Mouse (Mus musculus) limb, embryonic 12.5 days (tissue): ENCODE measurements around the gene Tdrd7. TPM values are rescaled to one million over a fixed set of nuclear protein-coding genes. Genes with fewer than 3 reads are reported as not detected.
A peak's percentile ranks its signal among the peaks of the same experiment; 100 is the strongest.

Experiments
- ATAC-seq: fragments of 200-750 bp; cut with Nextera tagmentation; 2 replicates; pipeline ENCODE4 v1.8.0; 2017; ENCODE audit warnings: low read depth, moderate TSS enrichment; ENCODE audit not compliant: insufficient number of reproducible peaks, insufficient read depth, low FRiP score, low TSS enrichment
- H3K27ac ChIP-seq: fragments of 300-500 bp; sonication (generic); 2 replicates; pipeline ENCODE4 v1.5.1; 2016; ENCODE audit warnings: mild to moderate bottlenecking, moderate library complexity
- H3K27me3 ChIP-seq: fragments of 300-500 bp; sonication (generic); 2 replicates; pipeline ENCODE4 v1.6.1; 2016; ENCODE audit warnings: mild to moderate bottlenecking, moderate library complexity
- H3K36me3 ChIP-seq: fragments of 300-500 bp; sonication (generic); 2 replicates; pipeline ENCODE4 v1.6.1; 2016; ENCODE audit warnings: mild to moderate bottlenecking, moderate library complexity
- H3K4me1 ChIP-seq: fragments of 300-500 bp; sonication (generic); replicated peaks from 2 replicates; pipeline ENCODE4 v1.6.1; 2016
- H3K4me2 ChIP-seq: fragments of 300-500 bp; sonication (generic); 2 replicates; pipeline ENCODE4 v1.6.1; 2016; ENCODE audit warnings: mild to moderate bottlenecking, moderate library complexity
- H3K4me3 ChIP-seq: fragments of 300-500 bp; sonication (generic); replicated peaks from 2 replicates; pipeline ENCODE4 v1.5.1; 2016; ENCODE audit warnings: mild to moderate bottlenecking
- H3K9ac ChIP-seq: fragments of 300-500 bp; sonication (generic); replicated peaks from 2 replicates; pipeline ENCODE4 v1.6.1; 2016; ENCODE audit warnings: mild to moderate bottlenecking, moderate library complexity
- H3K9me3 ChIP-seq: fragments of 300-500 bp; sonication (generic); 2 replicates; pipeline ENCODE4 v1.6.1; 2016; ENCODE audit warnings: mild to moderate bottlenecking, moderate library complexity
- WGBS: fragments of 180-500 bp; shearing (Covaris S2); methylation state at CpG from one replicate; pipeline ENCODE4 v1.1.7; 2016; 5-methylcytosine and 5-hydroxymethylcytosine counted together
- polyA plus RNA-seq: library from polyadenylated mRNA; unstranded; fragments of >200 nt; fragmentation: Nextera tagmentation; extraction: Ambion mirVana; gene quantifications from 2 replicates; pipeline ENCODE4 v1.2.1, GENCODE M21; 2016

Gene Tdrd7
- polyA plus RNA-seq, 1 experiment from 2014 or later = 7.2 TPM

DNA sequence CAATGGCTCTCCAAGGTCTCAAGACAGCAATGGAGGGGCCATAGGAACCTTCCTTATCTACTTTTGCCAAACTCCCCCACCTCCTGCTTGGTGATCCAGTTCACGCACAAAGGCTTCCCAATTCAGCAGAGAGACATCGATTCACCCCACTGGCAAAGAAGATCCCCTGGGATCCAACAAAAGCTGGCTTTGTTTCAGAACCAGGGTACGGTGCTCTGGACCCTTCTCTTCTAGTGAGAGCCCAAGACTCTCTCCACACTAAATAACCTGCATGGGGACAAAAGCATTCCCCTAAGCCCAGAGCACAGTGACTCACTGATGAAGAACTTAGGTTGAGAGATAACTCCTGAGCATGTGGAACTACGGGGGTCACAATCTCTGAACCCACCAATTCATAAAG is 9.9 kb upstream of the Tdrd7 start:
- Histone ChIP-seq H3K27me3 (no peaks in the 10 kb centered on the region; the same call in 1 of the 2 replicates), H3K36me3 (no peaks in the 10 kb centered on the region), H3K27ac (no peak overlapping the region), H3K9ac (no peak overlapping the region), H3K4me1 (no peaks in the 10 kb centered on the region), H3K4me2 (no peak overlapping the region), H3K4me3 (no peak overlapping the region), H3K9me3 (no peaks in the 10 kb centered on the region)
- no peak for ATAC-seq
- 86% methylated on average over 4 of the region's 4 CpGs for WGBS

DNA sequence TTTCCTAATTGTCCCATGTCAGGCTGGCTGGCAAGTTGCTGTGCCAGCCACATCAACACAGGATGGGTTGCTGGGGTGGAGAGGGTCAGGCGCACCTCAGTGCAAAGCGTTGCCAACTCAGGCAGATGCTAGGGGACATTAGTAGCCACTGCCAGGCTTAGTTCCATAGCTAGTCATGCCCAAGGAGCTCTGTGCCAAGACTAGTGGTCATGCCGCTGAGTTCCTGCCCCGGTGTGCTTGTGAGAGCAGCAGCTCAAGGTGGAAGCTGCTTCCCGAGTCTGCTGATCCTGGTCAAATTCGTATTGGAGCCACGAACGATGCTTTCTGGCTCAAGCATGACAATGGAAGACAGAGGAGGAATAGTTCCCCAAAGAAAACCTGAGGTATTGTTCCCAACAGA is 9.0 kb upstream of the Tdrd7 start:
- Histone ChIP-seq H3K9me3 (no peaks in the 10 kb centered on the region), H3K4me2 (no peak overlapping the region), H3K4me1 (no peaks in the 10 kb centered on the region), H3K27me3 (no peaks in the 10 kb centered on the region; the same call in 1 of the 2 replicates), H3K9ac (no peak overlapping the region), H3K4me3 (no peak overlapping the region), H3K27ac (no peak overlapping the region), H3K36me3 (no peaks in the 10 kb centered on the region)
- 90% methylated on average over 8 of the region's 8 CpGs for WGBS
- ATAC-seq = no peak

DNA sequence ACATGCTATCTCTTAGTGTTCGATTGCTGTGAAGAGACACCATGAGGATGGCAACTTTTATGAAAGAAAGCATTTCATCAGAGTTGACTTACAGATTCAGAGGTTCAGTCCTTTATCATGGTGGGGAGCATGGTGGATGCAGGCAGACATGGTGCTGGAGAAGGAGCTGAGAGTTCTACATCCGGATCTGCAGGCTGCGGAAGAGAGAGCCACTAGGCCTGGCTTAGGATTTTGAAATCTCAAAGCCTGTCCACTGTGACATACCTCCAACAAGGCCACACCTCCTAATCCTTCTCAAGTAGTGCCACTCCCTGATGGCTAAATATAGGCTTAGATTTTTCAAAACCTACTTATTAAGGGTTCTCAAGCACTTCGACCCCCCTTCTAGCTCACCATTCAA is 8.4 kb upstream of the Tdrd7 start:
- H3K27me3 ChIP-seq = no peaks in the 10 kb centered on the region; the same call in 1 of the 2 replicates
- H3K9ac ChIP-seq = no peak overlapping the region
- H3K9me3 ChIP-seq = no peaks in the 10 kb centered on the region
- no peak overlapping the region for H3K27ac ChIP-seq
- H3K4me2 ChIP-seq = no peak overlapping the region
- WGBS = 84% methylated on average over 4 of the region's 4 CpGs
- no peaks in the 10 kb centered on the region for H3K4me1 ChIP-seq
- no peak overlapping the region for H3K4me3 ChIP-seq
- no peak for ATAC-seq
- H3K36me3 ChIP-seq = no peaks in the 10 kb centered on the region

DNA sequence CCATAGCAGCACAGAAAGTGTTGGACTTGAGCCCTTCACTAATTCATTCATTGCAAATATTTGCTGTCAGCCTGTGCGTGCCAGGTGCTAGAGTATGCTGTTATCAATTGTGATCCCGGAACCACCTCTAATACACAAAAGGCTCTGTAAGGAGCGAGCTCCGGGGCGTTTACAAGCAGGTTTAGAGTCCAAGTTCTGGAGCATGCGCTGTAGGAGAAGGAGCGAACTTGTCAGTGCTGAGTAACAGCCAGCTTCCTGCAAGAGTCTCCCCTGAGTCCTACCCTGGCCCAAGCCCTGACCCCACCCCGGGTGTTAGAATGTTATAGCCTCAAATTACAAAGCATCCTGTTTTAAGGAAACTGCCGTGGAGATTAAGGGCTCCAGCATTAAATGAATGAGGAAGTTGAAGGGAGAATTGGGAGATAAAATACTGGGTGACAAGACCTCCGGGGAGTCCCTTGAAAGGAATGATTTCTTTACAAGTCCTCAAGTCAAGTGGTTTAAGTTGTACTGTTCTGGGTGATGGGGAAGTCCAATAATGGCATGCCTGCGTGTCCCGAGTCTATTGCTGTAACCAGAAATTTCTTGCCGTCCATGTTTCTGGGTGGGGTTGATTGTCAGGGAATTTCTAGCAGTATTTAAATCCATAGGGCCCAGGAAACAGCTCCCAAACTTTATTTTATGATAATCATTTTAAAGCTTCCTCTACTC is 758 bp downstream of the Tdrd7 start:
- ATAC-seq = no peak
- H3K9ac ChIP-seq = no peak overlapping the region
- 13% methylated on average over 13 of the region's 13 CpGs for WGBS
- peak overlapping the region; percentile 44 for H3K4me2 ChIP-seq
- H3K27ac ChIP-seq = no peak overlapping the region
- H3K4me1 ChIP-seq = peaks cover 10% of the 10 kb centered on the region; the same call in 1 of the 2 replicates
- H3K4me3 ChIP-seq = no peak overlapping the region
- H3K9me3 ChIP-seq = no peaks in the 10 kb centered on the region
- H3K27me3 ChIP-seq = no peaks in the 10 kb centered on the region; the same call in 1 of the 2 replicates
- H3K36me3 ChIP-seq = no peaks in the 10 kb centered on the region

DNA sequence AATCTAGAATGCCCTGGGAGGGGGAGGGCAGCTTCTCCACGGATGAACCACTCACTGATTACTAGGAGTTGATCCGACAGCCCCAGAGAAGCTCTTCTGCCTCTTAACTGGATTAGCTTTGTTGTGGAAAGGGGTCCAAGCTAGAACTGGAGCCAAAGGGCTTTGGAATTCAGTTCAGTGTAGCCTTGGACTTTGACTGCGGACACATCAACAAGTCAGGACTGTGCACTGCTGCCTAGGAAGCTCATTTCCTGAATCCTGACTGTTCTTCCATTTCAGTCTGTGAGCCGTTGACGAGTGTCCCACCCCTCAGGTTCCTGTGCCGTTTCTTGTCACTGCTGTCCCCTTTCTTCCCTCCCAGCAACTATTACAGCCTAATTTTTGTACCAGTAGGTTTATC is 1.6 kb downstream of the Tdrd7 start:
- Histone ChIP-seq H3K4me1 (peaks cover 10% of the 10 kb centered on the region; the same call in 1 of the 2 replicates), H3K27me3 (no peaks in the 10 kb centered on the region; the same call in 1 of the 2 replicates), H3K9ac (no peak overlapping the region), H3K4me3 (no peak overlapping the region), H3K4me2 (no peak overlapping the region), H3K9me3 (no peaks in the 10 kb centered on the region), H3K27ac (no peak overlapping the region), H3K36me3 (no peaks in the 10 kb centered on the region)
- no peak for ATAC-seq
- WGBS = 25% methylated on average over 6 of the region's 6 CpGs

DNA sequence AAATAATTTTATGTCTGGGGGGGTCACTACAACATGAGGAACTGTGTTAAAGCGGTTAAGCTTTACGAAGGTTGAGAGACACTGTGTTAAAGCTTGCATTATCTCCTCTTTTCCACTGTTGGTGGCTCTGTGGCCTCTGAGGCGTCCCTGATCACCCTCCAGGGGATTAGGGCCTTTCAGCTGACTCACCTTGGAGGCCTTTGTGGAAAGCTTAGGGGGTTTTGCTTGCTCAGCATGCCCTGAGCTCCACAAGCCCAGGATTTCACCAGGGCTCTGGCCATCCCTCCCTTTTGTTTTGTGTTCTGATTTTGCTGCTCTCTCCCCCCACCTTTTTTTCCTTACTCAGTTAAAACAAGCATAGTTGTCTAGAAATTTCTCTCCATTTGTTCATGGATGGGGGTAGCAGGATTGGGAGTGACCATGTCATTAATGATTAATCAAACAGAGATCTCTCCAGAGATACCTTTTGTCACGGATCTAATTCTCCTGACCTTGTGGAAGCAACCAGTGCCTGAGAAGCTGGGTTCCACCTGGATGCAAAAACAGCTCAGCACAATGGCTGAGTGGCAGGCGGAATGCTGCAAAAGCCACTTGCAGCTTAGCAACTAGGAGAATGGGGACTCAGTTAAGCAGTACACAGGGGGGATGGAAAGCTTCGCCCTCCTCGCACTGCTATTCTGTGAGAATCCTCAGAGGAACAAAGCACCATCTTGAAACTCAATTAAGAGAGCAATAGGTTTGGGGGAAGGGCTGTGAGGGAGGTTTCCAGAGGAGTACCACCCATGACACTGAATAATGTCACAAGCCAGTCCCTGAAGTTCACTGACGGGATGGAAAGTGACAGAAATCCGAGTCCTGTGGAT is 2.6 kb downstream of the Tdrd7 start:
- Histone ChIP-seq H3K9ac (no peak overlapping the region), H3K4me1 (peaks cover 11% of the 10 kb centered on the region; the same call in 1 of the 2 replicates), H3K27ac (no peak overlapping the region), H3K9me3 (no peaks in the 10 kb centered on the region), H3K27me3 (peaks cover 3% of the 10 kb centered on the region), H3K4me2 (no peak overlapping the region), H3K4me3 (no peak overlapping the region), H3K36me3 (no peaks in the 10 kb centered on the region)
- ATAC-seq = no peak
- 53% methylated on average over 9 of the region's 9 CpGs for WGBS

DNA sequence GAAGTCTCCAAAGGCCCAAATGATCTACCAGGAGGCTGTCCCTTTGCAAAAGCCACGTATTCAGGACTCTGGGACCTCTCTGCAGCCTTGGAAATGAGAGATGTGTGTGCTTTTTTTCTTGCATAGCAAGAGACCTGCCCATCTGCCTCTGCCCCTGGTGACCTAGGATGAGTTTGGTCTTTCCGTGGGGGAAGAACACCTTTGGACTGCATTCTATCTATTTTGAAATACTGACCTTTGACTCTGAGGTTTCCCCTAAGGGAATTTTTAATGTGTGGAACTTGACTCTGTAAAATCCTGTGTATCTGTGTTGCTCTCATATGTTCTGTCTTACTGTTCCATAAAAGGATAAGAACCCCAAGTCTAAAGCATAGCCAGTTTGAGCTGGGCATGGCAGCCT is 3.9 kb downstream of the Tdrd7 start:
- Histone ChIP-seq H3K27me3 (peaks cover 15% of the 10 kb centered on the region), H3K9me3 (no peaks in the 10 kb centered on the region), H3K4me2 (no peak overlapping the region), H3K9ac (no peak overlapping the region), H3K27ac (no peak overlapping the region), H3K36me3 (no peaks in the 10 kb centered on the region), H3K4me3 (no peak overlapping the region), H3K4me1 (peaks cover 18% of the 10 kb centered on the region)
- ATAC-seq = no peak
- 72% methylated on average over 2 of the region's 2 CpGs for WGBS

DNA sequence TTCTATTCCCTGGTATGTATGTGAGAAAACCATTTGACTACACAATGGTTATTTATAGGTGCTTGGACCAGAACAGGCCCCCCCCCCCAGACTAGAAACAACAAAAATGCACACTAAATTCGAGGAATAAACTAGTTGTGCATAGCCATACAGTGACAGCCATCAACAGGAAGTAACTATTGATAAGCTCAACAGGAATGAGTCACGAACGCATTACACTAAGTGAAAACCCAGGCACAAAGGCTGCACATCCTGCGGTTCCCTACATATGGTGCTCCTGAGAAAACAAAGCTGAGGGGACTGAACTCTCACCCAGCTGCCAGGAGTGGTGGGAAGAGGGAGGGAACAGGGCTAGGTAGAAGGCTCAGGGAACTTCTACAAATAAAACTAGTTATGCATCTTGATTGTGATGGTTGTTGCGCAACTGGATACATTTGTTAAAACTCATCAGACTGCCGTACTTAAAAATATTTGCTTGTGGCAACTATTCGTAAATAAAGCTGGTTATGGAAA is 5.0 kb downstream of the Tdrd7 start:
- H3K27ac ChIP-seq = no peak overlapping the region
- peaks cover 18% of the 10 kb centered on the region for H3K4me1 ChIP-seq
- H3K4me2 ChIP-seq = no peak overlapping the region
- H3K4me3 ChIP-seq = no peak overlapping the region
- H3K36me3 ChIP-seq = no peaks in the 10 kb centered on the region
- WGBS = 77% methylated on average over 7 of the region's 7 CpGs
- no peak for ATAC-seq
- H3K9ac ChIP-seq = no peak overlapping the region
- H3K27me3 ChIP-seq = peaks cover 23% of the 10 kb centered on the region
- H3K9me3 ChIP-seq = no peaks in the 10 kb centered on the region

DNA sequence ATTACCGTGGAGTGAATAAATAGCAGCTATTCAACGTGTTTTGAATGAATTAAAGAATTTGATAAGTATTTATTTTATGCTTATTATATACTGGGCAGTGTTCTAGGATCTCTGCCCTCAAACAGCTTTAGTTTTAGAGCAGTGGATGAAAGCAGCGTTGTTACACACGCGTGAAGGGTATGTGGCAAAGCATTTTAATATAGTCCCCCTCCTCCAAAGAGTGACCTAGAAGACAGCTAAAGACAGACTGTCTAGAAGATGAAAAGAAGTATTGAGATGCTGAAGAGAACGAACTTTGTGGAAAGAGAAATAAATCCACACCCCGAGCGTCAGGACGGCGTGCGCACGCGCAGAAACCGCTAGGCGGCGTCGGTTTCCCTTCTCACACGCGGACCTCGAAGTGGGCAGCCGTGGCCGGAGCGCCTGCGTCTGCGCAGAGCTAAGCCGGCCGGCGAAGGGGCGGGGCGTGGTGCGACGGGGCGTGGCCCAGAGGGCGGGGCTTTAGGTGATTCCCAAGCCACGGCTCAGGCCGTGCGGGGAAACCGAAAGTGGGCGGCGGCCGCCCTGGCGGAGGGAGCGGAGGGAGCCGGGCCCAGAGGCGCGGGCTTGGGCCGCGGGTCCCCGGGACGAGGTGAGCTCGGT is 6.8 kb downstream of the Tdrd7 start:
- WGBS = 3% methylated on average over 51 of the region's 51 CpGs
- H3K4me2 ChIP-seq = peak overlapping the region; percentile 95
- peaks cover 23% of the 10 kb centered on the region for H3K27me3 ChIP-seq
- no peaks in the 10 kb centered on the region for H3K36me3 ChIP-seq
- peak overlapping the region; percentile 74 for H3K9ac ChIP-seq
- ATAC-seq = peak; percentile 88
- no peaks in the 10 kb centered on the region for H3K9me3 ChIP-seq
- peak overlapping the region; percentile 83 for H3K4me3 ChIP-seq
- H3K27ac ChIP-seq = no peak overlapping the region
- H3K4me1 ChIP-seq = peaks cover 8% of the 10 kb centered on the region; the same call in 1 of the 2 replicates

DNA sequence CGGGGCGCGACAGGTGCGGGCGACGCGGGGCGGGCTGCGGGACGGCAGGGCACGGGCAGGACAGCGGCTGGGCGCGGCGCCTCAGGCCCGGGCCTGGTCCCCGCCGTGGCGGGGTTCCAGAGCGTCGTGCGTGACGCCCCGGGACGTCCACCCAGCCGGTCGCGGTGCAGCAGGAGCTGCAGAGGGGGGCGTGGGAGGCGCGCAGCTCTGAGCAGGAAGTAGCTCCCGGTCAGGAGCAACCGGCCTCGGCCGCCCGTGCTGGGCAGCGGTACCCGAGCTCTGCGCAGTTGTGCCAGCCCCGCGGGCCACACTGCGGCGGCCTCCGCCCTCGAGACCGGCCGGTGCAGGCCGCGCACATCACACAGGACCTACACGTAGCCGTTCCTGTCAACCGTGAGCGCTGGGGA is 7.3 kb downstream of the Tdrd7 start:
- peaks cover 11% of the 10 kb centered on the region; the same call in 1 of the 2 replicates for H3K4me1 ChIP-seq
- H3K27ac ChIP-seq = no peak overlapping the region
- H3K27me3 ChIP-seq = peaks cover 23% of the 10 kb centered on the region
- ATAC-seq = peak; percentile 79
- H3K4me3 ChIP-seq = peak overlapping the region; percentile 83
- no peaks in the 10 kb centered on the region for H3K9me3 ChIP-seq
- peak overlapping the region; percentile 95 for H3K4me2 ChIP-seq
- H3K36me3 ChIP-seq = no peaks in the 10 kb centered on the region
- peak overlapping the region; percentile 74 for H3K9ac ChIP-seq
- WGBS = under 1% methylated on average over 41 of the region's 53 CpGs

DNA sequence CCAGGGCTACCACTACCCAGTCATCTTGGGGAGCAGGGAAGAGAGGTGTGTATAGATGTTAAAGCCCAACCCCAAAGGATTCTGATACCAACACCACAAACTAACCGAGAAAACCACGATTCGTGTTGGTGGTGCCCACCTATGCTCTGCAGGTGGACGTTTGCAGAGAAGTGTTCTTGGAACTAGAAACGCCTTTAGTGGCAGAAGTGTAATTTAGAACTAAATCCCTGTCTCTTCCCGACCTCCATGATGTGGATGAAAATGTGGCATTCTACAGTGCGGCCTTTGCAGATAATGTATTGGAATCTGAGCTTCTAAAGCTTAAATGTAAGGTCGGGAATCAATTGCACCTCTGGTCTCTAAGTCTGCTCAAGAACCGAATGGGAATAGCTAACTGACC is 7.8 kb downstream of the Tdrd7 start:
- Histone ChIP-seq H3K4me2 (peak overlapping the region; percentile 95), H3K27me3 (peaks cover 23% of the 10 kb centered on the region), H3K36me3 (no peaks in the 10 kb centered on the region), H3K9ac (peak overlapping the region; percentile 74), H3K27ac (no peak overlapping the region), H3K4me1 (peaks cover 11% of the 10 kb centered on the region; the same call in 1 of the 2 replicates), H3K4me3 (peak overlapping the region; percentile 83), H3K9me3 (no peaks in the 10 kb centered on the region)
- no peak for ATAC-seq
- WGBS = 27% methylated on average over 9 of the region's 9 CpGs
